Mouse (Mus musculus): ENCODE measurements around the gene Akr7a5. TPM values are rescaled to one million over a fixed set of nuclear protein-coding genes. Genes with fewer than 3 reads are reported as not detected.
A peak's percentile ranks its signal among the peaks of the same experiment; 100 is the strongest.

Gene Akr7a5
- polyA plus RNA-seq (2015; fragmentation: Nextera tagmentation; extraction: Ambion mirVana): 64.4 and 78.1 TPM in 2 replicates

GRCm38 (mm10) chr4:139310171-139310898, at the start of gene Akr7a5, which contains the start of gene Pqlc2:
TSS of gene Akr7a5 (plus strand) at chr4:139310744.
TSS of gene Pqlc2 (minus strand) at chr4:139310708.
- ATAC-seq (ENCODE audit: low FRiP score): peak; percentile 92
- H3K4me2 ChIP-seq: peak within 1 kb of the TSS; percentile 97
- no peaks in the 10 kb centered on the region for H3K27me3 ChIP-seq (replicated peaks)
- under 1% methylated on average over 60 of the region's 63 CpGs for WGBS
- H3K4me3 ChIP-seq (replicated peaks): peak within 1 kb of the TSS; percentile 98
- H3K9me3 ChIP-seq (replicated peaks): no peaks in the 10 kb centered on the region
- H3K36me3 ChIP-seq: peaks cover 18% of the 10 kb centered on the region
- H3K9ac ChIP-seq (replicated peaks): peak within 1 kb of the TSS; percentile 97
- H3K27ac ChIP-seq (replicated peaks): peak within 1 kb of the TSS; percentile 82
- peaks cover 35% of the 10 kb centered on the region for H3K4me1 ChIP-seq

GRCm38 (mm10) chr4:139262981-139263380, 47.6 kb upstream of the Akr7a5 start:
- WGBS: 90% methylated on average over 6 of the region's 6 CpGs
- ATAC-seq (ENCODE audit: low FRiP score): no peak
- H3K4me3 ChIP-seq (replicated peaks): no peak overlapping the region
- H3K4me2 ChIP-seq: no peak overlapping the region
- H3K27ac ChIP-seq (replicated peaks): no peak overlapping the region
- H3K36me3 ChIP-seq: peaks cover 49% of the 10 kb centered on the region
- H3K27me3 ChIP-seq (replicated peaks): no peaks in the 10 kb centered on the region
- no peak overlapping the region for H3K9ac ChIP-seq (replicated peaks)
- no peaks in the 10 kb centered on the region for H3K9me3 ChIP-seq (replicated peaks)
- peaks cover 9% of the 10 kb centered on the region; the same call in 1 of the 2 replicates for H3K4me1 ChIP-seq

DNA sequence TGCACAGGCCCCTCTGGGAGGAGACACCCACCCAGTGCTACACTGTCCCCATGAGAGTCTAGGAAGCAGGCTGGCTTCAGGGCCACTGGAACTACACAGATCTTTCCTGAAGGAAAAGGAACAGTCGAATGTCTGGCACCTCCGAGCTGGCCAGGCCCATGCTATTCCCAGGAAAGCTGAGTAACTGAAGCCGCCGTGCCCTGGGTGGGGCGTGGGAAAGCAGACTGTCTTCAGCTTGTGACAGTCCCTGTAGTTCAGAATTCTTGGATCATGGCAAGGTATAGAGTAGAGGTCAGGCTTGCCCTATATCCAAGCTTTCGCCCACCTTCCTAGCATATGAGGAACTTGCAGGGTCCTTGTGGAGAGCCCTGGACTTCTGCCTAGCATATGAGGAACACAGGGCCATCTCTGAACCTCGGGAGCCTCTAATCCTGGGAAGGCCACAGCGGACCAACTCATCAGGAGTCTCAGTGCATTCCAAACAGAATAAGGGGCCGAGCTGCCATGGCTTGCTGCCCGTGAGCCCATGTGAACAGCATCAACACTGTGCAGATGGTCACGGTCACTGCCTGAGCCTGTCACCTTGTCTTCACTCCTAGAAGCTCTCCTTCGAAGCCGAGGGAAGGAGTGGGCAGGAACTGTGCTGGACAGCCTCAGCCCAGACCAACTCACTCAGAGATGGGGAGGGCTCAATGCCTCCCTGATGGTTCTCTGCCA, 44.6 kb upstream of the Akr7a5 start:
- ATAC-seq (ENCODE audit: low FRiP score): no peak
- peaks cover 11% of the 10 kb centered on the region; the same call in 1 of the 2 replicates for H3K4me1 ChIP-seq
- peaks cover 32% of the 10 kb centered on the region for H3K36me3 ChIP-seq
- no peak overlapping the region for H3K9ac ChIP-seq (replicated peaks)
- WGBS: 92% methylated on average over 13 of the region's 13 CpGs
- no peak overlapping the region for H3K4me3 ChIP-seq (replicated peaks)
- no peak overlapping the region for H3K4me2 ChIP-seq
- H3K9me3 ChIP-seq (replicated peaks): no peaks in the 10 kb centered on the region
- H3K27ac ChIP-seq (replicated peaks): no peak overlapping the region
- H3K27me3 ChIP-seq (replicated peaks): no peaks in the 10 kb centered on the region

GRCm38 (mm10) chr4:139266500-139266865, 44.1 kb upstream of the Akr7a5 start:
- no peak overlapping the region for H3K27ac ChIP-seq (replicated peaks)
- no peak overlapping the region for H3K4me3 ChIP-seq (replicated peaks)
- WGBS: 78% methylated on average over 7 of the region's 7 CpGs

DNA sequence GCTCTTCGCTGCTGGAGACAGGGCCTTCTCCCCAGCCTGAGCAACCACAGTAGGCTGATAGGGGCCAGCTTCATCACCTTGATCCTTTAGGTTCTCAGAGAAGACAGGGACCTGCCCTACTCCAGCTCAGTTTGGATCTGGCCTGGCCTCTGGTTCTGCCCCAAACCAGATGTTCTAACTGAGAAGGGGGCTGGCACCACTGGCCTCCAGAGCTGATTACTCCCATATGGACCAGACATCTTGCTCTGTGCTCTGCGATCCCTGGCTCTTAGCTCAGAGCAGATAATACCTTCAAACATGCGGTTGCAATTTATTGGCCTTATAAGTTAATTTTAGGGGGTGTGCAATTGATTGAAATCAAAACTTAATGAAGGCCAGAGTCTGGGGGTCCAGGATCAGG, 43.2 kb upstream of the Akr7a5 start:
- 95% methylated on average over 3 of the region's 3 CpGs for WGBS
- Histone ChIP-seq H3K9ac (replicated peaks) (no peak overlapping the region), H3K27ac (replicated peaks) (no peak overlapping the region), H3K4me2 (no peak overlapping the region), H3K4me3 (replicated peaks) (no peak overlapping the region), H3K4me1 (peaks cover 11% of the 10 kb centered on the region; the same call in 1 of the 2 replicates), H3K36me3 (peaks cover 24% of the 10 kb centered on the region), H3K27me3 (replicated peaks) (no peaks in the 10 kb centered on the region), H3K9me3 (replicated peaks) (no peaks in the 10 kb centered on the region)
- ATAC-seq (ENCODE audit: low FRiP score): no peak

More at GRCm38 (mm10) chr4:139266500-139266865, 44.1 kb upstream of the Akr7a5 start:
- no peak for ATAC-seq (ENCODE audit: low FRiP score)
- Histone ChIP-seq H3K36me3 (peaks cover 31% of the 10 kb centered on the region), H3K9me3 (replicated peaks) (no peaks in the 10 kb centered on the region), H3K4me2 (no peak overlapping the region), H3K9ac (replicated peaks) (no peak overlapping the region), H3K4me1 (peaks cover 11% of the 10 kb centered on the region; the same call in 1 of the 2 replicates), H3K27me3 (replicated peaks) (no peaks in the 10 kb centered on the region)

DNA sequence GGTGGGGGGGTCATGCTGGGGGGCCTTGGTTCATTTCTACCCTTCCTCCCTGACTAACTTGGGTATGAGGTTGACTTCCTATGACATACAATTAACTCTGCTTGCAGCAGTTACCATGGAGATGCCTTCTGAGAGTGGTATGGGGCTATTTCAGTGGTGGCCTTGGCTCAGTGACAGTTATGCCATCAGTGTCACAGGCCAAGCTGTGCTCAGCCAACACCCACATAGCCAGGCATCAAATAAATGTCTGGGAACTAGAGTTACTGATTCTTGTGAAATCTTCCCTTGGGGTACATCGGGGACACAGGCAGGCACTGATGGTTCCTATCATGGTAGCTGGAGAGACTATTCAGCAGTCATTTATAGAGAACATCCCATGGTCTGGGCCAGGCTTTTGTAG, 42.3 kb upstream of the Akr7a5 start:
- no peak overlapping the region for H3K9ac ChIP-seq (replicated peaks)
- WGBS: 74% methylated on average over 1 of the region's 1 CpGs
- peaks cover 11% of the 10 kb centered on the region; the same call in 1 of the 2 replicates for H3K4me1 ChIP-seq
- no peak overlapping the region for H3K4me2 ChIP-seq
- H3K4me3 ChIP-seq (replicated peaks): no peak overlapping the region
- peaks cover 16% of the 10 kb centered on the region; the same call in 1 of the 2 replicates for H3K36me3 ChIP-seq
- ATAC-seq (ENCODE audit: low FRiP score): no peak
- H3K27ac ChIP-seq (replicated peaks): no peak overlapping the region
- H3K27me3 ChIP-seq (replicated peaks): no peaks in the 10 kb centered on the region
- H3K9me3 ChIP-seq (replicated peaks): no peaks in the 10 kb centered on the region

DNA sequence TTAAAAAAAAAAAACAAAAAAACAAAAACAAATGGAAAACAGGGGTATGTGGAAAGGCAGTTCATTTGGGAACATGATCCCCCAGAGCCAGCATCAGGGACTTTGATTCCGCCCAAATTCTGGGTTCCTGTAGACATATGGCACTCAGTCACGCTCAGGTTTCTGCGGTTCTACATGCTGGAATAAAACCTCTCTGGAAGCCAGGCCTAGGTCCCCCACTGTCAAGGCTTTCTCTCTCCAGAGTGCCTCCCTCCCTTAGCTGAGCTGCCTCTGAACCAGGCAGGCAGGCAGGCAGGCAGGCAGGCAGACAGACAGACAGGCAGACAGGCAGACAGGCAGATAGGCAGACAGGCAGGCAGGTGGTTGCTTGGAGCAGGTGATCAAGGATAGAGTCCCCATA, 40.4 kb upstream of the Akr7a5 start:
- Histone ChIP-seq H3K27me3 (replicated peaks) (no peaks in the 10 kb centered on the region), H3K4me2 (no peak overlapping the region), H3K27ac (replicated peaks) (no peak overlapping the region), H3K36me3 (0 out of 2 replicates have a peak, but pooled peaks cover 8% of the 10 kb centered on the region), H3K9me3 (replicated peaks) (no peaks in the 10 kb centered on the region), H3K9ac (replicated peaks) (no peak overlapping the region), H3K4me3 (replicated peaks) (no peak overlapping the region), H3K4me1 (peaks cover 11% of the 10 kb centered on the region; the same call in 1 of the 2 replicates)
- 92% methylated on average over 3 of the region's 3 CpGs for WGBS
- no peak for ATAC-seq (ENCODE audit: low FRiP score)

DNA sequence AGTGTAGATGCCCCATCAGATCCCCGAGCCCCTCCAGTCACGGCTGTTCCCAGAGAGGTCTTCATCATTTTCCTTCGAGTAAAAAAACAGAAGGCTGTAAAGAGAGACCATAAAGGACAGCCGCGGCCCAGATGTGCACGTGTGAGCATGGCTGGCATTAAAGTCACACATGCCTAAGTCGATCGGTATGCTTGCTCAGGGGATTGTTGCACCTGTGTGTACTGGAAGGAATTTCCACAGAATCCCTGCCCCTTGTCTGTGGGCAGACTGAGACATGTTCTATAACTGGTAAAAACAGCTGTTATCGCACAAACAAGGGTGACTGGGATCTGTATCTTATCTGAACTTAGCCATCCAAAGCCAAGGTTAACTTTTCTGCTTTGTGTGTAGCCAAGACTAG, 39.0 kb upstream of the Akr7a5 start:
- Histone ChIP-seq H3K4me1 (peaks cover 11% of the 10 kb centered on the region; the same call in 1 of the 2 replicates), H3K9ac (replicated peaks) (no peak overlapping the region), H3K36me3 (0 out of 2 replicates have a peak, but pooled peaks cover 8% of the 10 kb centered on the region), H3K4me3 (replicated peaks) (no peak overlapping the region), H3K4me2 (no peak overlapping the region), H3K27ac (replicated peaks) (no peak overlapping the region), H3K27me3 (replicated peaks) (no peaks in the 10 kb centered on the region), H3K9me3 (replicated peaks) (no peaks in the 10 kb centered on the region)
- 63% methylated on average over 9 of the region's 9 CpGs for WGBS
- ATAC-seq (ENCODE audit: low FRiP score): no peak

DNA sequence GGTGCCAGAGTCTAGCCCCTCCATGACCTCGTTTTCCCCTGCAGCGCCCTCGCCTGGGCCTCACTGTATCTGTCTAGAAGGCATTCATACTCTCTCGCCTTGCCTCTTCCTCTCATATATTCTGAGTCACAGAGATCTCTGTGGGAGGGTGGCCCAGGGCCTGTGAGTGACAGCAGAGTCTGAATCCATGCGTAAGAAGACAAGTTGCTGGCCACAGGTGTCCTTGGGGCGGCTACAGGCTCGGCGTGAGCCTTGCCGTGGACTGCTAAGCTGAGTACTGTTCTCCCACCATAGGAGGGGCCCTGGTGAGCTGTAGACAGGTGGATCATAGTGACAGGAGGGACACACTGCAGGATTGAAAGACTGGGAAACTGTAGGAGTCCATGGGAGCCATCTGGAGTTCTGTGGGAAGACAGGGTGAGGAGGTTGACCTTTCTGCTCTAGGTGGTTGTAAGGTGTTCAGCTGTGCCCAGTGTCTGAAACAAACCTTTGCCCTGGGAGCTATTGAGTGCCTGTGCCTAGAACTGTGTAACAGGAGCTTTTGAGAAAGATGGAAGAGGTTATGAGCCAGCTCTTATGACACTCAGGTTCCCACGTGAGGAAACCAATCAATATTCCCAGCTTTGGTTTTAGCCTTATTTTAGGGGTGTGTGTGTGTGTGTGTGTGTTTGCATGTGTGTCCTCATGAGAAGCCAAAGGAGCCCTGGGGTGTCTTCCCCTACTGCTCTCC, 37.4 kb upstream of the Akr7a5 start:
- WGBS: 91% methylated on average over 10 of the region's 10 CpGs

DNA sequence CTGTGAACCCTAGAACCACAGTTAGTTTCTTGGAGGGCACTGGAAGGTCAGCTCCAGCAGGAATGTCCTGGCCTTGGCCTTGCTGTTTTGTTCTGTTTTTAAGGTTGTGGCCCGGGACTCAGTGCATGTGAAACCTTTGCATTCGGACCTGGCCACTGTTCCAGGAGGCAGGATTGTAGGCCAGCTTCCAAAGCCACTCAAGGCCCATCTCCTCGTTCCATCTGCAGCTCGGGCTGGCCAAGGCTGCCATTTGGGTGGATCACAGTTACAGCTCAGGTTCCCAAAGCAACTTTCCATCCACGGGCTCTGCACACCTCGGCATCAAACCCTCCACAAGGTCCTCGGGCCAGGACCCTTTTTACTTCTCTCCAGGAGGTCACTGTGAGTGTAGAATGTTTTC, 36.0 kb upstream of the Akr7a5 start:
- H3K9me3 ChIP-seq (replicated peaks): no peaks in the 10 kb centered on the region
- H3K36me3 ChIP-seq: 0 out of 2 replicates have a peak, but pooled peaks cover 8% of the 10 kb centered on the region
- H3K4me1 ChIP-seq: no peaks in the 10 kb centered on the region
- no peak overlapping the region for H3K9ac ChIP-seq (replicated peaks)
- H3K4me3 ChIP-seq (replicated peaks): no peak overlapping the region
- H3K27me3 ChIP-seq (replicated peaks): no peaks in the 10 kb centered on the region
- no peak overlapping the region for H3K4me2 ChIP-seq
- no peak overlapping the region for H3K27ac ChIP-seq (replicated peaks)
- 94% methylated on average over 7 of the region's 7 CpGs for WGBS
- ATAC-seq (ENCODE audit: low FRiP score): no peak

More for the DNA sequence above, 37.4 kb upstream of the Akr7a5 start:
- H3K27ac ChIP-seq (replicated peaks): no peak overlapping the region
- H3K9me3 ChIP-seq (replicated peaks): no peaks in the 10 kb centered on the region
- H3K4me2 ChIP-seq: no peak overlapping the region
- H3K4me1 ChIP-seq: 0 out of 2 replicates have a peak, but pooled peaks cover under 1% of the 10 kb centered on the region
- 0 out of 2 replicates have a peak, but pooled peaks cover 8% of the 10 kb centered on the region for H3K36me3 ChIP-seq
- H3K4me3 ChIP-seq (replicated peaks): no peak overlapping the region
- ATAC-seq (ENCODE audit: low FRiP score): no peak
- H3K27me3 ChIP-seq (replicated peaks): no peaks in the 10 kb centered on the region
- no peak overlapping the region for H3K9ac ChIP-seq (replicated peaks)

GRCm38 (mm10) chr4:139276411-139276810, 34.1 kb upstream of the Akr7a5 start:
- no peak overlapping the region for H3K27ac ChIP-seq (replicated peaks)
- H3K36me3 ChIP-seq: peaks cover 25% of the 10 kb centered on the region
- no peak for ATAC-seq (ENCODE audit: low FRiP score)

More at GRCm38 (mm10) chr4:139276411-139276810, 34.1 kb upstream of the Akr7a5 start:
- peaks cover under 1% of the 10 kb centered on the region for H3K4me1 ChIP-seq
- H3K4me2 ChIP-seq: no peak overlapping the region
- 90% methylated on average over 7 of the region's 7 CpGs for WGBS
- H3K9ac ChIP-seq (replicated peaks): no peak overlapping the region
- H3K9me3 ChIP-seq (replicated peaks): no peaks in the 10 kb centered on the region
- no peak overlapping the region for H3K4me3 ChIP-seq (replicated peaks)
- no peaks in the 10 kb centered on the region for H3K27me3 ChIP-seq (replicated peaks)
